Mouse (Mus musculus): ENCODE results near the gene Fzd9. TPM values are rescaled to one million over a fixed set of nuclear protein-coding genes. Genes with fewer than 3 reads are reported as not detected.
A peak's percentile ranks its signal among the peaks of the same experiment; 100 is the strongest.

Gene Fzd9
- polyA plus RNA-seq, 1 experiment from 2014 or later = 0.72 TPM

DNA sequence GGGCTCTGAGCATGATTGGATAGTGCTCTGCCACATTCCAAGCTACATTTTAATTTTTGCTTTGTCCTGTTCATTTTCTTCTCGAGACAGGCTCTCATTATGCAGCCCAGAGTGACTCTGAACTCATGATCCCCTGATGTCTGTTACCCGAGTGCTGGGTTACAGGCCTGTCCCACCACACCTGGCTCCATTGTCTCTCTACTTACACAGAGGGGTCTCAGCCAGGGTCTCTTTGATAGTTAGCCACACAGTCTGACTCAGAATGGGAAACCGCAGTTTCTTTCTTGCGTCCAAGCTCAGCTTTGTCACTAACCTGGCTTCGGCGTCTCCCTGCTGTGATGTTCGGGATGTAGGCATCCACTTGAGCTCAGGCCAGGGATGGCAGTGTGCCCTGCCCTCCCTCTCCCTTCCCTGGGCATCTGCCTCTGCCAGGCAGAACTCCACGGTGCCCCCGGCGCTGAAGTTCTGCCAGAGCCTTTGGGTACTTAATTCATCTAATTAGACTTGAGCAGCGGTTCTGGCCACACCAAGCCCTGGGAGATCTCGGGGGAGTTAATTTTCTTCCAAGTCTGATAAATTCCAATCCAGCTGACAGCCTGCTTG is 20.6 kb upstream of the Fzd9 start:
- no peak for ATAC-seq (ENCODE audit: low FRiP score, low TSS enrichment)
- H3K27me3 ChIP-seq (ENCODE audit: insufficient read depth, low read length) = peaks cover 4% of the 10 kb centered on the region; the same call in 1 of the 2 replicates
- no peak overlapping the region for H3K27ac ChIP-seq (ENCODE audit: low read length)
- WGBS = 74% methylated on average over 12 of the region's 12 CpGs
- no peak overlapping the region for H3K4me3 ChIP-seq (ENCODE audit: low read length)
- H3K9ac ChIP-seq (replicated peaks; ENCODE audit: low read length) = no peak overlapping the region
- no peaks in the 10 kb centered on the region for H3K4me1 ChIP-seq (ENCODE audit: insufficient read depth, low read length)
- no peaks in the 10 kb centered on the region for H3K9me3 ChIP-seq (ENCODE audit: low read length)
- no peaks in the 10 kb centered on the region for H3K36me3 ChIP-seq (ENCODE audit: insufficient read depth, low read length)
- no peak overlapping the region for H3K4me2 ChIP-seq (replicated peaks; ENCODE audit: low read depth, low read length)

- H3K4me2 ChIP-seq (replicated peaks; ENCODE audit: low read depth, low read length) = no peak overlapping the region
- no peak overlapping the region for H3K4me3 ChIP-seq (ENCODE audit: low read length)
- H3K27ac ChIP-seq (ENCODE audit: low read length) = no peak overlapping the region
- 68% methylated on average over 4 of the region's 4 CpGs for WGBS
- no peaks in the 10 kb centered on the region for H3K36me3 ChIP-seq (ENCODE audit: insufficient read depth, low read length)
- H3K9ac ChIP-seq (replicated peaks; ENCODE audit: low read length) = no peak overlapping the region
- H3K9me3 ChIP-seq (ENCODE audit: low read length) = no peaks in the 10 kb centered on the region
- H3K27me3 ChIP-seq (ENCODE audit: insufficient read depth, low read length) = no peaks in the 10 kb centered on the region
- no peak; the same call in 1 of the 2 replicates for ATAC-seq (ENCODE audit: low FRiP score, low TSS enrichment)
- no peaks in the 10 kb centered on the region for H3K4me1 ChIP-seq (ENCODE audit: insufficient read depth, low read length)
These were observed 19.3 kb upstream of the Fzd9 start for GRCm38 (mm10) chr5:135270361-135270760.

GRCm38 (mm10) chr5:135269451-135269850 is 18.4 kb upstream of the Fzd9 start:
- Histone ChIP-seq H3K9me3 (ENCODE audit: low read length) (no peaks in the 10 kb centered on the region), H3K27me3 (ENCODE audit: insufficient read depth, low read length) (no peaks in the 10 kb centered on the region), H3K36me3 (ENCODE audit: insufficient read depth, low read length) (no peaks in the 10 kb centered on the region), H3K4me2 (replicated peaks; ENCODE audit: low read depth, low read length) (no peak overlapping the region), H3K27ac (ENCODE audit: low read length) (no peak overlapping the region), H3K4me3 (ENCODE audit: low read length) (no peak overlapping the region), H3K4me1 (ENCODE audit: insufficient read depth, low read length) (peaks cover 2% of the 10 kb centered on the region; the same call in 1 of the 2 replicates), H3K9ac (replicated peaks; ENCODE audit: low read length) (no peak overlapping the region)
- no peak for ATAC-seq (ENCODE audit: low FRiP score, low TSS enrichment)
- WGBS = 50% methylated on average over 8 of the region's 8 CpGs

DNA sequence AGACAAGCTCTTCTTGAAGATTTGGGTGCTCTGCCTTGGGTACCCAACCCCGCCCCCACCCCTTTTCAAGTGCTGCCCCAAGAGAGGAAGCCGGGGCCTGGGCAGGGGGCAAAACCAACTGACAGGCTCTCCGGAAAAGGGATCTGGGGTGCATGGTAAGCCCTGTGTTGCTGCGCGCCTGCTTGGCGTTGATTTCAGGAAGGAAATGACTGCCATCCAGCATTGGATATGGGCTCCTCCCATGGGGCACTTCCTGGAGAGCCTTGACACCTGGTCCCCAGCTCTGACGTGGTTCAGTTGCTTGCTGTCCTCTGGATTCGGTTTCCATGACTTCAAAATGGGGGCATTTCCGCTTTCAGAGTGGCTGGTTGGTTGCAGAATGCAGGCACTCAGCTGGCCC is 13.5 kb upstream of the Fzd9 start:
- 30% methylated on average over 9 of the region's 9 CpGs for WGBS
- peak overlapping the region; percentile 12; the same call in 1 of the 2 replicates for H3K4me3 ChIP-seq (ENCODE audit: low read length)
- peak overlapping the region; percentile 29 for H3K27ac ChIP-seq (ENCODE audit: low read length)
- H3K4me2 ChIP-seq (replicated peaks; ENCODE audit: low read depth, low read length) = peak overlapping the region; percentile 46
- H3K9ac ChIP-seq (replicated peaks; ENCODE audit: low read length) = 0 out of 2 replicates have a peak overlapping the region, but pooled peaks have one; percentile 39
- H3K4me1 ChIP-seq (ENCODE audit: insufficient read depth, low read length) = peaks cover 14% of the 10 kb centered on the region
- ATAC-seq (ENCODE audit: low FRiP score, low TSS enrichment) = no peak
- H3K36me3 ChIP-seq (ENCODE audit: insufficient read depth, low read length) = no peaks in the 10 kb centered on the region
- H3K27me3 ChIP-seq (ENCODE audit: insufficient read depth, low read length) = no peaks in the 10 kb centered on the region
- no peaks in the 10 kb centered on the region for H3K9me3 ChIP-seq (ENCODE audit: low read length)

DNA sequence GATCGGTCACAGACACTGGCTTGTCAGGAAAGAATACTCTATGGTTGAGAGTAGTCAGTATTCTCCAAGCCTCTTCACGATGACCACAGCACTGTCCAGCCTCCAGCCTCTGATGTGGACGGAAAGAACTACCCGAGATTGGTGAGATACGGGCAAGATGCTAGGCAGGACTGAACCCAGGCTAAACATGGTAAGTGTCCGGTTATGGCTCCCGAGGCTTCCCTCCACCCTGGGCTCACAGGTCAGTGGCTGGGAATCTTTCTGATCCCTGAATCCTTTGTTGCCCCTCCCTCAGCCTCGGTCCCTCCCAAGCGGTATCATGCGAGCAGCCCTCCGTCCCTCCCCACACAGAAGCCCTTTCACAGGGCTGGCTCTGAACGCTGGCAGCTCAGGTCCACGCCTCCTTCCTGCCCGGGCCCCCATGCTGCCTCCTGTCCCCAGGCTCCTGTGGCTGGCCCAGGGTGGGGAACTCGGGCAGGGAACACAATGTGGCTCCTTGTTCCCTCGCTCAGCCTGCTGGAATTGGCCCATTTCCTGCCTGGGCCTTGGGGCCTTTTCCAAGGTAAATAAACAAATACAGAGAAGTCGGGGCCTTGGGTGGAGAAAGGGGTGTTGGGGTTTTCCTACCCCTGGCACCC is 13.0 kb upstream of the Fzd9 start:
- peak overlapping the region; percentile 29 for H3K27ac ChIP-seq (ENCODE audit: low read length)
- no peaks in the 10 kb centered on the region for H3K9me3 ChIP-seq (ENCODE audit: low read length)
- WGBS = 13% methylated on average over 17 of the region's 17 CpGs
- H3K4me1 ChIP-seq (ENCODE audit: insufficient read depth, low read length) = peaks cover 14% of the 10 kb centered on the region
- H3K9ac ChIP-seq (replicated peaks; ENCODE audit: low read length) = peak overlapping the region; percentile 39; the same call in 1 of the 2 replicates
- peak overlapping the region; percentile 12 for H3K4me3 ChIP-seq (ENCODE audit: low read length)
- peak; percentile 85 for ATAC-seq (ENCODE audit: low FRiP score, low TSS enrichment)
- H3K27me3 ChIP-seq (ENCODE audit: insufficient read depth, low read length) = no peaks in the 10 kb centered on the region
- H3K36me3 ChIP-seq (ENCODE audit: insufficient read depth, low read length) = no peaks in the 10 kb centered on the region
- H3K4me2 ChIP-seq (replicated peaks; ENCODE audit: low read depth, low read length) = peak overlapping the region; percentile 46

GRCm38 (mm10) chr5:135258280-135259150 is 7.5 kb upstream of the Fzd9 start:
- Histone ChIP-seq H3K4me3 (ENCODE audit: low read length) (peak overlapping the region; percentile 36), H3K27ac (ENCODE audit: low read length) (peak overlapping the region; percentile 46; the same call in 1 of the 2 replicates), H3K4me1 (ENCODE audit: insufficient read depth, low read length) (peaks cover 13% of the 10 kb centered on the region), H3K27me3 (ENCODE audit: insufficient read depth, low read length) (no peaks in the 10 kb centered on the region), H3K9me3 (ENCODE audit: low read length) (peaks cover 5% of the 10 kb centered on the region; the same call in 1 of the 2 replicates), H3K4me2 (replicated peaks; ENCODE audit: low read depth, low read length) (peak overlapping the region; percentile 47), H3K36me3 (ENCODE audit: insufficient read depth, low read length) (no peaks in the 10 kb centered on the region), H3K9ac (replicated peaks; ENCODE audit: low read length) (peak overlapping the region; percentile 63)
- WGBS = 24% methylated on average over 30 of the region's 30 CpGs
- no peak for ATAC-seq (ENCODE audit: low FRiP score, low TSS enrichment)

DNA sequence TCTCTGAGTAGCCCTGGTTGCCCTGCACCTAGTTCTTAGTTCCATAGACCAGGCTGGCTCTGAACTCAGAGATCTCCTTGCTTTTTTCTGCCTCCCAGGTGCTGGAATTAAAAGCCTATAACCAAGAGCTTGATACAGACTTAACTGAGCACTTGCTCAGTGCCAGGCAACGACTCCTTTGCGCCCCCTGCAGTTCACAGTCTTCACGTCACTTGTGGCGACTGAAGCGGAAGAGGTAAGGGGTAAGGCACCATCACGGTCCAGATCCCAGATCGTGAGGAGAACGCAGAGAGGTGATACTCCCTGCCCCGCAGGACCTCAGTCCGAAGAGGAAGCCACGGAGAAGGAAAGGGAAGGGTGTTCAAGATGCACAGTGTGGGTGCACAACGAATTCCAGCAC is 6.5 kb upstream of the Fzd9 start:
- WGBS = 85% methylated on average over 12 of the region's 12 CpGs
- Histone ChIP-seq H3K9ac (replicated peaks; ENCODE audit: low read length) (no peak overlapping the region), H3K36me3 (ENCODE audit: insufficient read depth, low read length) (no peaks in the 10 kb centered on the region), H3K27ac (ENCODE audit: low read length) (no peak overlapping the region), H3K27me3 (ENCODE audit: insufficient read depth, low read length) (no peaks in the 10 kb centered on the region), H3K4me3 (ENCODE audit: low read length) (no peak overlapping the region), H3K4me2 (replicated peaks; ENCODE audit: low read depth, low read length) (no peak overlapping the region), H3K9me3 (ENCODE audit: low read length) (peaks cover 5% of the 10 kb centered on the region; the same call in 1 of the 2 replicates), H3K4me1 (ENCODE audit: insufficient read depth, low read length) (peaks cover 10% of the 10 kb centered on the region)
- ATAC-seq (ENCODE audit: low FRiP score, low TSS enrichment) = no peak

DNA sequence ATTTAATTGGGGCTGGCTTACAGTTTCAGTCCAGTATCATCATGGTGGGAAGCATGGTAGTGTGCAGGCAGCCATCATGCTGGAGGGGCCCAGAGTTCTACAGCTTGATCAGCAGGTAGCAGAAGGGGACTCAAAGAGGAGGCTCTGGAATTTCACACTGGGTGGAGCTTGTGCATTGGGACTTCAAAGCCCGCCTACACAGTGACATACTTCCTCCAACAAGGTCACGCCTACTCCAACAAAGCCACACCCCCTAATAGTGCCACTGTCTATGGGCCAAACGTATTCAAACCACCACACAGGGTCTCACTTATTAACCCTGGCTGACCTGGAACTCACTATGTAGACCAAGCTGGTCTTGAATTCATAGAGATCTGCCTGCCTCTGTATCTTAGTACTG is 5.1 kb upstream of the Fzd9 start:
- Histone ChIP-seq H3K27ac (ENCODE audit: low read length) (no peak overlapping the region), H3K9me3 (ENCODE audit: low read length) (peaks cover 5% of the 10 kb centered on the region; the same call in 1 of the 2 replicates), H3K4me1 (ENCODE audit: insufficient read depth, low read length) (peaks cover 14% of the 10 kb centered on the region), H3K36me3 (ENCODE audit: insufficient read depth, low read length) (no peaks in the 10 kb centered on the region), H3K27me3 (ENCODE audit: insufficient read depth, low read length) (no peaks in the 10 kb centered on the region), H3K9ac (replicated peaks; ENCODE audit: low read length) (no peak overlapping the region), H3K4me3 (ENCODE audit: low read length) (no peak overlapping the region), H3K4me2 (replicated peaks; ENCODE audit: low read depth, low read length) (no peak overlapping the region)
- 92% methylated on average over 3 of the region's 3 CpGs for WGBS
- no peak for ATAC-seq (ENCODE audit: low FRiP score, low TSS enrichment)

DNA sequence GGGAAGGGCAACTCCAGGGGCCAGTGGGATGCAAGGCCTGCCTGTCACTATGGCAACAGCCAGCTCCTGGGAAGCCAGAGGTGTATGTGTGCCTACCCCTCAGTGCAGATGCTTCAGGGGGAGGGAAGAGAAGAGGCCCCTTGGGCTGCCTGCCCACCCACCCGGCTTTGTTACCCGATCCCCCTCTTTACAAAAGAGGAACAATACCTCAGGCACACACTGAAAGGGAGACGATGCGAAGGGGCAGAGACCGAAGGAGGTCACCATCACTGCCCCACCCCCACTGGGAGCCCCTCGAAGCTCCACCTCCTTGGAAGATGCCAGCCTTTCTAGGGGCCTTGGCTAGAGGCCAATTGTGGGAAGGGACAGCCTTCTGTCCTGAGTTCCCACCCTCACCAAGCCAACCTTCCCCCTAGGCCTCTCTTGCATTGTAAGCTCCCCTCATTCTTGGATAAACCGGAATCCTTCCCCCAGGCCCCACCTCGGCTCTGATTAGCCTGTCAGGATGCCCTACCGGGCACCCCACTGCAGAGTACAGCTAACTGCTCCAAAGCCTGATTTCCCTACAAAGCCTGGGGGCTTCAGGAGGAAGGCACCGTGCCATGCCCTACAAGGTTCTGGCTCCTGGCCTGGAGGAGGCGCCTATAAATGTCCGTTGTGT is 2.8 kb upstream of the Fzd9 start:
- ATAC-seq (ENCODE audit: low FRiP score, low TSS enrichment) = no peak
- 5% methylated on average over 12 of the region's 12 CpGs for WGBS
- H3K36me3 ChIP-seq (ENCODE audit: insufficient read depth, low read length) = no peaks in the 10 kb centered on the region
- peaks cover 23% of the 10 kb centered on the region for H3K4me1 ChIP-seq (ENCODE audit: insufficient read depth, low read length)
- H3K9ac ChIP-seq (replicated peaks; ENCODE audit: low read length) = no peak overlapping the region
- H3K4me3 ChIP-seq (ENCODE audit: low read length) = no peak overlapping the region
- peaks cover 20% of the 10 kb centered on the region for H3K27me3 ChIP-seq (ENCODE audit: insufficient read depth, low read length)
- H3K4me2 ChIP-seq (replicated peaks; ENCODE audit: low read depth, low read length) = no peak overlapping the region
- no peak overlapping the region for H3K27ac ChIP-seq (ENCODE audit: low read length)
- H3K9me3 ChIP-seq (ENCODE audit: low read length) = peaks cover 5% of the 10 kb centered on the region; the same call in 1 of the 2 replicates

Data from kidney, embryonic 16.5 days (tissue).